Mouse (Mus musculus) induced T-regulatory cell, adult 2 months (primary cell): ENCODE results near the gene Grin2d.

Source experiments
- DNase-seq: peaks from one replicate; pipeline ENCODE4 v3.0.0-alpha.2; 2012; ENCODE audit warnings: low read depth

Grin2d gene

GRCm38 (mm10) chr7:45897258-45897757 is 19.1 kb upstream of the Grin2d start:
- peak; percentile 71 for DNase-seq

GRCm38 (mm10) chr7:45896517-45897257 is 18.5 kb upstream of the Grin2d start, which contains the start of the genes Syngr4 and Tmem143:
Gene Syngr4 (minus strand): TSS chr7:45896714.
Gene Tmem143 (plus strand): TSS chr7:45896941.
- peak; percentile 100 for DNase-seq

GRCm38 (mm10) chr7:45895931-45896516 is 17.8 kb upstream of the Grin2d start:
- DNase-seq: peak; percentile 17

GRCm38 (mm10) chr7:45892651-45893050 is 14.5 kb upstream of the Grin2d start:
- no peak for DNase-seq

GRCm38 (mm10) chr7:45887246-45887645 is 9.1 kb upstream of the Grin2d start:
- DNase-seq: no peak

GRCm38 (mm10) chr7:45881011-45881410 is 2.8 kb upstream of the Grin2d start:
- no peak for DNase-seq

GRCm38 (mm10) chr7:45880531-45880930 is 2.4 kb upstream of the Grin2d start:
- no peak for DNase-seq

- no peak for DNase-seq
These were observed 1.3 kb downstream of the Grin2d start for GRCm38 (mm10) chr7:45876895-45877294.

GRCm38 (mm10) chr7:45873061-45873947 is 4.9 kb downstream of the Grin2d start:
- peak; percentile 74 for DNase-seq

- peak; percentile 94 for DNase-seq
These were observed 5.6 kb downstream of the Grin2d start, which contains the start of gene Kdelr1 for GRCm38 (mm10) chr7:45872624-45873023. Gene Kdelr1 (plus strand): TSS chr7:45872772.

- peak; percentile 50 for DNase-seq
These were observed 7.7 kb downstream of the Grin2d start for GRCm38 (mm10) chr7:45870282-45871058.

GRCm38 (mm10) chr7:45869787-45870186 is 8.4 kb downstream of the Grin2d start:
- peak; percentile 42 for DNase-seq

- no peak for DNase-seq
These were observed 9.0 kb downstream of the Grin2d start for GRCm38 (mm10) chr7:45869107-45869670.

GRCm38 (mm10) chr7:45867871-45868270 is 10.3 kb downstream of the Grin2d start:
- no peak for DNase-seq

- peak; percentile 92 for DNase-seq
These were observed 12.0 kb downstream of the Grin2d start for GRCm38 (mm10) chr7:45865925-45866910.

- DNase-seq: no peak
These were observed 13.7 kb downstream of the Grin2d start for GRCm38 (mm10) chr7:45864435-45864834.

- no peak for DNase-seq
These were observed 15.4 kb downstream of the Grin2d start for GRCm38 (mm10) chr7:45862804-45863203.

GRCm38 (mm10) chr7:45859008-45859407 is 19.2 kb downstream of the Grin2d start:
- no peak for DNase-seq

GRCm38 (mm10) chr7:45856950-45857901 is 21.0 kb downstream of the Grin2d start:
- DNase-seq: peak; percentile 41
